Mouse (Mus musculus): Measurements from ENCODE around the gene Gatad1. TPM values are rescaled to one million over a fixed set of nuclear protein-coding genes. Genes with fewer than 3 reads are reported as not detected.
"Not testable (repeated sequence)": the region's sequence is repeated elsewhere in the genome, so short reads cannot be mapped to it uniquely, and the experiment has no call there.

Gatad1 gene
- total and polyA plus RNA-seq, 3 experiments, result 60.2 to 227 (median 202) TPM

DNA sequence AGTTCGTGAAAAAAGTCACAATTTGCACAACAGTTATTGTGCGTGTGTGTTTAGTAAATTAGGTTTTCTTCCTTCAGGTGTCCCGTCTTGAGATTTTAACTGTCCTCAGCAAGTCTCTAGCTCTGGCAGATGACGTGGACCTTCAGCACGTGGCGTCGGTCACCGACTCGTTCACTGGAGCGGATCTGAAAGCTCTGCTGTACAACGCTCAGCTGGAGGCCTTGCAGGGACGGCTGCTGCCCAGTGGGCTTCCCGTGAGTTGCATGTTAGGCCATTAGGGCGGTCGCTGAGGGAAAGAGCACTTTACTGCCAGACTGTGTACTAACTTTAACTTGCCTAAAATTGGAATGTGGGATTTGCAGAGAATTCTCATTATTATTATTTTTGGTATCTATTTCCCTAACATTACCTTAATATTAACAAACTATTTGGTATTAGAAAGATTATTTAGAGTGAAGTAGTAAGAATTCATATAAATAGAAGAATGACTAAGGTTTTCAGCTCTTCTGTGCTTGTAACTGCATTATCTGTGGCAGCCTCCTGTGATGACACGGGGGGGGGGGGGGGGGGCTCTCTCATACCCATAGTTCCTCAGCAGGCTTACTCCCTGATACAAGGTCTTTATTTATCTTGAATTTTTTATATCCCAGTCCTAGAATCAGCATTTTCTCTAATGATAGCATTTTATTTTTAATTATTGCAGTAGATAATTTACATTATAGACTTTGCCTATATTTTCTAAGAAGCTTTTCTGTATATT is 25.3 kb downstream of the Gatad1 start:
- ATAC-seq (ENCODE audit: extremely low read depth, insufficient number of reproducible peaks, low FRiP score, poor library complexity, severe bottlenecking), result no peak
- no peaks in the 10 kb centered on the region for H3K9me3 ChIP-seq (replicated peaks)
- DNase-seq (ENCODE audit: low spot score), result no peak
- peaks cover 68% of the 10 kb centered on the region for H3K36me3 ChIP-seq (replicated peaks)
- no peak overlapping the region for H3K4me3 ChIP-seq (ENCODE audit: low read depth, low read length)
- H3K27me3 ChIP-seq (ENCODE audit: insufficient read depth, low read length), result no peaks in the 10 kb centered on the region
- TF ChIP-seq GATA2 (IDR thresholded peaks at IDR 0.05; ENCODE audit: borderline replicate concordance, low read depth, low read length), result no peak
- no peak for TF ChIP-seq GATA1 (IDR thresholded peaks at IDR 0.05; ENCODE audit: borderline replicate concordance, low read length)
- no peak for TF ChIP-seq POLR2AphosphoS5 (IDR thresholded peaks at IDR 0.05; ENCODE audit: insufficient replicate concordance, low read depth, low read length)
- TF ChIP-seq TAL1 (conservative IDR thresholded peaks at IDR 0.05; ENCODE audit: low read depth, low read length), result no peak
- no peak for TF ChIP-seq CTCF (IDR thresholded peaks at IDR 0.05; ENCODE audit: low read depth, low read length)
- H3K4me1 ChIP-seq (ENCODE audit: insufficient read depth, low read depth, low read length), result peaks cover 18% of the 10 kb centered on the region

DNA sequence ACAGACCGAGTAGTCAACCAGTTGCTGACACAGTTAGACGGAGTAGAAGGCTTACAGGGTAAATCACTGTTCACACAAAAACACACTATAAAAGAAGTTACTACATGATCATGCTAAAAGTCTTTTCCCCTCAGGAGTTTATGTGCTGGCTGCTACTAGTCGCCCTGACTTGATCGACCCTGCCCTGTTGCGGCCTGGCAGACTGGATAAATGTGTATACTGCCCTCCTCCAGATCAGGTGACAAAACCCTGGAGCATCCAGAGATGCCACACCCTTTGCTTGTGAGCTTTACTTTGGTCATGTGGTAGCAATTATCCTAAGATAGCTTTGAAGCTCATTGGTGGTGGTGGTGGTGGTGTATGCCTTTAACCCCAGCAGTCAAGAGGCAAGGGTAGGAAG is 26.9 kb downstream of the Gatad1 start:
- Histone ChIP-seq H3K4me3 (ENCODE audit: low read depth, low read length) (no peak overlapping the region), H3K27me3 (ENCODE audit: insufficient read depth, low read length) (no peaks in the 10 kb centered on the region), H3K4me1 (ENCODE audit: insufficient read depth, low read depth, low read length) (peaks cover 15% of the 10 kb centered on the region), H3K36me3 (replicated peaks) (peaks cover 71% of the 10 kb centered on the region), H3K9me3 (replicated peaks) (no peaks in the 10 kb centered on the region)
- no peak for TF ChIP-seq GATA1 (IDR thresholded peaks at IDR 0.05; ENCODE audit: borderline replicate concordance, low read length)
- no peak for TF ChIP-seq TAL1 (conservative IDR thresholded peaks at IDR 0.05; ENCODE audit: low read depth, low read length)
- no peak for TF ChIP-seq GATA2 (IDR thresholded peaks at IDR 0.05; ENCODE audit: borderline replicate concordance, low read depth, low read length)
- no peak for TF ChIP-seq CTCF (IDR thresholded peaks at IDR 0.05; ENCODE audit: low read depth, low read length)
- TF ChIP-seq POLR2AphosphoS5 (IDR thresholded peaks at IDR 0.05; ENCODE audit: insufficient replicate concordance, low read depth, low read length), result no peak
- DNase-seq (ENCODE audit: low spot score), result no peak
- ATAC-seq (ENCODE audit: extremely low read depth, insufficient number of reproducible peaks, low FRiP score, poor library complexity, severe bottlenecking), result no peak

DNA sequence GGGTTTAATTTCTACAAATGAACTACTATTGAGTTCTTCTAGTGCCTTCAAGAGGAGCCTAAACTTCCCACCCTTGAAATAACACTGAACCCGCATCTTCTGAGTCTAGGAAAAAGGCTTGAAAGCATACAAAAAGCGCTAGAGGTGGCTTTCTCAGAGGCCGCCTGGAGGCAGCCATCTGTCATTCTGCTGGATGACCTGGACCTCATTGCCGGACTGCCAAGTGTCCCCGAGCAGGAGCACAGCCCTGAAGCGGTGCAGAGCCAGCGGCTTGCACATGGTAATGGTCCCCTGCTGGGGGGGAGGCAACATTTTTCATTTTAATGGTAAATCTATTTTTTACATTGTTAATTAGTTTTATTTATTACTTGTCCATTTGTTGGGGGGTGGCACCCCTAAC is 36.5 kb downstream of the Gatad1 start:
- ATAC-seq (ENCODE audit: extremely low read depth, insufficient number of reproducible peaks, low FRiP score, poor library complexity, severe bottlenecking), result no peak
- H3K36me3 ChIP-seq (replicated peaks), result peaks cover 75% of the 10 kb centered on the region

DNA sequence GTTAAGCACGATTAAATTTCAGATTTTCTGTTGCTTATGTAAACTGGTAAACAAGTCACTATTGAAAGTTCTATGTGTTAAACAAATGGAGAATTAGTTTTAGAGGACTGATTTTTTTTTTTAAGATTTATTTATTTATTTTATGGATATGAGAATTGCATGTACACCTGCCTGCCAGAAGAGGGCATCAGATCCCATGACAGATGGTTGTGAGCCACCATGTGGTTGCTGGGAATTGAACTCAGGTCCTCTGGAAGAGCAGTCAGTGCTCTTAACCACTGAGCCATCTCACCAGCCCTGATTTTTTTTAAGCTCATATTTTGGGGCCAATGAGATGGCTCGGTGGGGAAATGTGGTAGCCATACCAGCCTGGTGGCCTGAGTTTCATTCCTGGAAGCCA is 45.1 kb downstream of the Gatad1 start:
- H3K9me3 ChIP-seq (replicated peaks); H3K4me1 ChIP-seq (ENCODE audit: insufficient read depth, low read depth, low read length); H3K27me3 ChIP-seq (ENCODE audit: insufficient read depth, low read length); H3K4me3 ChIP-seq (ENCODE audit: low read depth, low read length); DNase-seq (ENCODE audit: low spot score); ATAC-seq (ENCODE audit: extremely low read depth, insufficient number of reproducible peaks, low FRiP score, poor library complexity, severe bottlenecking): not testable (repeated sequence)
- peaks cover 57% of the 10 kb centered on the region for H3K36me3 ChIP-seq (replicated peaks)

More for the DNA sequence above, 36.5 kb downstream of the Gatad1 start:
- TF ChIP-seq GATA2 (IDR thresholded peaks at IDR 0.05; ENCODE audit: borderline replicate concordance, low read depth, low read length) (no peak), GATA1 (IDR thresholded peaks at IDR 0.05; ENCODE audit: borderline replicate concordance, low read length) (no peak), CTCF (IDR thresholded peaks at IDR 0.05; ENCODE audit: low read depth, low read length) (no peak), POLR2AphosphoS5 (IDR thresholded peaks at IDR 0.05; ENCODE audit: insufficient replicate concordance, low read depth, low read length) (no peak), TAL1 (conservative IDR thresholded peaks at IDR 0.05; ENCODE audit: low read depth, low read length) (no peak)
- no peaks in the 10 kb centered on the region for H3K4me1 ChIP-seq (ENCODE audit: insufficient read depth, low read depth, low read length)
- H3K4me3 ChIP-seq (ENCODE audit: low read depth, low read length), result no peak overlapping the region
- no peak for DNase-seq (ENCODE audit: low spot score)
- no peaks in the 10 kb centered on the region for H3K27me3 ChIP-seq (ENCODE audit: insufficient read depth, low read length)
- no peaks in the 10 kb centered on the region for H3K9me3 ChIP-seq (replicated peaks)

DNA sequence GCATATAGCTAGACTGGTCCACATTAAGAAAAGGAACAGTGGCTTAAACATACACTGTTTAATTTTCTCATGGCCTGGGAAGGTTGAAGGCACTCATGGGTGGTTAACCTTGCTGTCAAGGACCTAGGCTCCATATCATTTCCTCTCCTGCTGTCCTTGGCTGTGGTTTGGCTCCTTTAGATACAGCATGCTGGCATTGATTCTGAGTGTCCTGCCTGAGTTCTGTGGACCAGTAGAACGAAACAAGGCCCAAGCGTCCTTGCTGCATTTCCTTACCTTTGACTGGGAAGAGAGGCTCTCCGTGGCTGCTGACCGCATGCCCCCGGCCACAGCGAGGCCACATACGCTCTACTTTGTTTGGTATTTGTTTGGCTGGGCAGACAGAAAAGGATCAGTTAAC is 47.7 kb downstream of the Gatad1 start:
- DNase-seq (ENCODE audit: low spot score) (no peak), ATAC-seq (ENCODE audit: extremely low read depth, insufficient number of reproducible peaks, low FRiP score, poor library complexity, severe bottlenecking) (no peak)
- Histone ChIP-seq H3K36me3 (replicated peaks) (peaks cover 63% of the 10 kb centered on the region), H3K27me3 (ENCODE audit: insufficient read depth, low read length) (no peaks in the 10 kb centered on the region), H3K4me1 (ENCODE audit: insufficient read depth, low read depth, low read length) (no peaks in the 10 kb centered on the region), H3K9me3 (replicated peaks) (no peaks in the 10 kb centered on the region), H3K4me3 (ENCODE audit: low read depth, low read length) (no peak overlapping the region)
- no peak for TF ChIP-seq TAL1 (conservative IDR thresholded peaks at IDR 0.05; ENCODE audit: low read depth, low read length)
- no peak for TF ChIP-seq GATA2 (IDR thresholded peaks at IDR 0.05; ENCODE audit: borderline replicate concordance, low read depth, low read length)
- TF ChIP-seq CTCF (IDR thresholded peaks at IDR 0.05; ENCODE audit: low read depth, low read length), result no peak
- no peak for TF ChIP-seq POLR2AphosphoS5 (IDR thresholded peaks at IDR 0.05; ENCODE audit: insufficient replicate concordance, low read depth, low read length)
- TF ChIP-seq GATA1 (IDR thresholded peaks at IDR 0.05; ENCODE audit: borderline replicate concordance, low read length), result no peak

DNA sequence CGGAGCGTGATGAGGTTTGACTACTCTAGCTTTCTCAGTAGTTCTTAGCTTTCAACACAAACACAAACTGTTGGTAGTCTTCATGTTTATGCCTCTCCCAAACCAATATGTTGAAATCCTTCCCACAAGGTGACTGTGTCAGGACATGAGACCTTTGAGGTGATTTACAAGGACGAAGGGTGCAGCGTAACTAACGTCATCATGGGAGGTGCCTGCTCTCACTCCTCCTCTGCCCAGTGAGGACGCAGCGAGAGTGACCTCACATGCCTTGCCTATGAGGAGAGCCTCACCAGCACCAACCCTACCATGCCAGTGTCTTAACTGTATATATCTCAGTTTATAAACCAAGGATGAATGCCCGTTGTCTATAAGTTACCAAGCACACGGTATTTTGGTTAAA is 49.9 kb downstream of the Gatad1 start:
- no peaks in the 10 kb centered on the region for H3K4me1 ChIP-seq (ENCODE audit: insufficient read depth, low read depth, low read length)
- TF ChIP-seq GATA1 (IDR thresholded peaks at IDR 0.05; ENCODE audit: borderline replicate concordance, low read length) (no peak), CTCF (IDR thresholded peaks at IDR 0.05; ENCODE audit: low read depth, low read length) (no peak), POLR2AphosphoS5 (IDR thresholded peaks at IDR 0.05; ENCODE audit: insufficient replicate concordance, low read depth, low read length) (no peak), GATA2 (IDR thresholded peaks at IDR 0.05; ENCODE audit: borderline replicate concordance, low read depth, low read length) (no peak), TAL1 (conservative IDR thresholded peaks at IDR 0.05; ENCODE audit: low read depth, low read length) (no peak)
- DNase-seq (ENCODE audit: low spot score) (no peak), ATAC-seq (ENCODE audit: extremely low read depth, insufficient number of reproducible peaks, low FRiP score, poor library complexity, severe bottlenecking) (no peak)
- H3K4me3 ChIP-seq (ENCODE audit: low read depth, low read length), result no peak overlapping the region
- peaks cover 64% of the 10 kb centered on the region for H3K36me3 ChIP-seq (replicated peaks)
- H3K27me3 ChIP-seq (ENCODE audit: insufficient read depth, low read length), result no peaks in the 10 kb centered on the region
- H3K9me3 ChIP-seq (replicated peaks), result no peaks in the 10 kb centered on the region
